Mouse (Mus musculus) brain, embryonic 18.5 days (tissue): ENCODE data around the gene Gm10272.
"Not testable (repeated sequence)": the region's sequence is repeated elsewhere in the genome, so short reads cannot be mapped to it uniquely, and the experiment has no call there.

Source experiments
- DNase-seq: peaks from one replicate; pipeline ENCODE4 v3.0.0-alpha.2; 2012; ENCODE audit warnings: low read depth, low spot score

Gene Gm10272

DNA sequence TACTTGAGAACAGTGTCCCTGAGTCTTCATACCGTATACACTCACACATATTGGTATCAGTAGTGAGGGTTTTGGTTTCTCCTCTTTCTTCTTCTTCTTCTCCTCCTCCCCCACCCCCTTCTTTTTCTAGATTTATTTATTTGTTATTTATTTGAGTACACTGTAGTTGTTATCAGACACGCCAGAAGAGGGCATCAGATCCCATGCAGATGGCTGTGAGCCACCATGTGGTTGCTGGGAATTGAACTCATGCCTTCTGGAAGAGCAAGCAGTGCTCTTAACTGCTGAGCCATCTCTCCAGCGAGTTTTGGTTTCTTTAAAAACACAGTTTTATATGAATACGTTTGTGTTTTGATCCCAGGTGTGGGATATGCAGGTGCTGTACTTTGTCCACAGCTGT lies 21.9 kb downstream of the Gm10272 start:
- no peak for DNase-seq

DNA sequence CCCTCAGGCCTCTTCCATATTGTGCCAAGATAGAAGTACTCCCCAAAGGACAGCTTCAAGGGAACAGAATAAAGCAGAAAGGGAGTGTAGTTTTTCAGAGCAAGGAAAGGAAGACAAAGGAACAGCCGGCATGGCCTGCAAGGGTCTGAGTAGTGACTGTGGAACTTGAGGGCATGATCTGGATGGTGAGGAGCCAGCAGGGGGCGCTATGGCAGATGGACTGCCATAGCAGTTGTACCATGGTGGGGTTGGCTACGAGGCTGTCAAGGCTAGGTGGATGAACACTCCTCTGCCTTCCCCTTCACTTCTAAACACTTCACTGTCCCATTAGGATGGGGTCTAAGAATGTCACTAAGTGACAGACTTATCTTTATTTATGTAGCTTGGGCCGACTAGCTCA lies 22.8 kb downstream of the Gm10272 start:
- DNase-seq: no peak

DNA sequence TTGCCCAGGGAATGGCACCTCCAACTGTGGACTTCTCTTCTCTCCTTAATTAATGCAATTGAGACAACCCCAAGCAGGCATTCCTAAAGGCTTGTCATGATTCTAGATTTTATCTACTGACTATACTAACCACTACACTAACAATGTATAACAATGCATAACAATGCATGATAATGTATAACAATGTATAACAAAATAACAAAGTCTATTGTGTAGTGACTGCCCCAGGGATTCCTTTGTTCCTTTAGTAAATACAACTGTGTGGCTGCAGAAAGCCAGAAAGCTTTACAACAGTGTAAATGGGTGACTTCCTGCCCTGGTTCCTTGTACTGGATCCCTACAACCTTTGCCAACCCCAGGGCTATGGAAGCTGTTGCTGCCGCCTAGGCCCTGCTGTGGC lies 29.5 kb downstream of the Gm10272 start:
- no peak for DNase-seq

DNA sequence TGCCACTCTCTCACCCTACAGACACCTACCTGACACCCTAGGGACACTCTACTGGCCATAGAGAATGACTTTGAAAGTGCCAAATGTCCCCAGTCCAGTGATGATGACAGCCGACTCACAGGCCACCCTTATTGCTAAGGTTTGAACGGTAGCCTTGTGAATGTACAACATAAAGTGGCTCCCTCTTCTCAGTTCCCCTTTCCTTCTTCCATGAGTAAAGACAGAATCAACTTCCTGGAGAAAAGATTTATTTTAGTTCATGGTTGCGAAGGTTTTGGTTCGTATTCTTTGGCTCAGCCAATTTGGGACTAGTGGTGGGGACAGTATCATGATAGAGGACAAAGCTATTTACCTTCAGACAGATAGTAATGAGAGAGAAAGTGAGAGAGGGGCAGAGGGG lies 32.5 kb downstream of the Gm10272 start:
- no peak for DNase-seq

DNA sequence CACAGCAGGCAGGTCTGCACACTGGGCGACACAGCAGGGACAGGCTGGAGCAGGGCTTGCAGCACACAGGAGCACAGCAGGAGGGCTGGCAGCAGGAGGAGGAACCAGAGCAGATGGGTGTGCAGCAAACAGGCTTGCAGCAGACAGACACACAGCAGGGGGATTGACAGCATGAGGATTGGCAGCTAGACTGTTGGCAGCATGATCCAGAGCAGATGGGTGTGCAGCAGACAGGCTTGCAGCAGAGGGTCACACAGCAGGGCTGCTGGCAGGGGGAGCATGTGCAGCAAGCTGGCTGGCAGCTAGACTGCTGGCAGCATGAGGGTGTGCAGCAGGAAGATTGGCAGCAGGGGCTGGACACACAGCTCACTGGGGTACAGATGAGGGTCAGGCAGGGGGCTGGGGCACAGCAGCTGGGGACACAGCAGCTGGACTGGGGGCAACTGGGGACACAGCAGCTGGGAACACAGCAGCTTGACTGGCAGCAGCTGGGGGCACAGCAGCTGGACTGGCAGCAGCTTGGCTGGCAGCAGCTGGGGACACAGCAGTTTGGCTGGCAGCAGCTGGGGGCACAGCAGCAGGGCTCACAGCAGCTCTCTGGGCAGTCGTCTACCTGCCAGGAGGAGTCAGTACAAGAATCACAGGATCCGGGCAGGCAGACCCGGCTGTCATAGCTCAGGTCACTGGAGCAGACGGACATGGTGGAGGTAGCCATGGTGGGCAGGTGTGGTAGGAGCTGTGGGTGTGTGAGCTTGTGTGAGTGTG lies 35.7 kb downstream of the Gm10272 start, which contains the start of gene Gm18596:
TSS of gene Gm18596 (minus strand) at position 715 of the 765 bp plus-strand sequence.
- not testable (repeated sequence) for DNase-seq

DNA sequence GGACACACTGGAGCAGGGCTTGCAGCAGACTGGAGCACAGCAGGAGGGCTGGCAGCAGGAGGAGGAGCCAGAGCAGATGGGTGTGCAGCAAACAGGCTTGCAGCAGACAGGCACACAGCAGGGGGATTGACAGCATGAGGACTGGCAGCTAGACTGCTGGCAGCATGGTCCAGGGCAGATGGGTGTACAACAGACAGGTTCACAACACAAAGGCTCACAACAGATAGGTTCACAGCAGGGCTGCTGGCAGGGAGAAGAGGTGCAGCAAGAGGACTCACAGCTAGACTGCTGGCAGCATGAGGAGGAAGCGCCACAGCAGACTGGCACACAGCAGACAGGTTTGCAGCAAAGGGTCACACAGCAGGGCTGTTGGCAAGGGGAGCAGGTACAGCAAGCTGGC lies 44.3 kb downstream of the Gm10272 start:
- DNase-seq: not testable (repeated sequence)

DNA sequence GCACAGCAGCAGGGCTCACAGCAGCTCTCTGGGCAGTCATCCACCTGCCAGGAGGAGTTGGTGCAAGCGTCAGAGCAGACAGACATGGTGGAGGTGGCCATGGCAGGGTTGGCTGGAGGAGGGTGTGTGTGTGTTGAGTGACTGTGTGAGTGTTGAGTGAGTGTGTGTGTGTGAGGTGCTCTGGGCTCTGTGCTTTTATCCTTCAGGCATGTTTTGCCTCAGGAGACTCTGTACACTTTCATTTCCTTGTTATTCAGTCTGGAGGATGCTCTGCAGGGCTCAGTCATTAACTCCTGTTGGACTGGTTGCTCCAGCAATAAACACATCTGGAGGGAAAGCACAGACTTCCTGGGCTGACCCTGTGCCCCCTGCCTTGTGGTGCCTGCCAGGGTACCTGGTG lies 44.8 kb downstream of the Gm10272 start, which contains the start of gene Gm9736:
TSS of gene Gm9736 (minus strand) at position 101 of the 400 bp plus-strand sequence.
- DNase-seq: not testable (repeated sequence)

DNA sequence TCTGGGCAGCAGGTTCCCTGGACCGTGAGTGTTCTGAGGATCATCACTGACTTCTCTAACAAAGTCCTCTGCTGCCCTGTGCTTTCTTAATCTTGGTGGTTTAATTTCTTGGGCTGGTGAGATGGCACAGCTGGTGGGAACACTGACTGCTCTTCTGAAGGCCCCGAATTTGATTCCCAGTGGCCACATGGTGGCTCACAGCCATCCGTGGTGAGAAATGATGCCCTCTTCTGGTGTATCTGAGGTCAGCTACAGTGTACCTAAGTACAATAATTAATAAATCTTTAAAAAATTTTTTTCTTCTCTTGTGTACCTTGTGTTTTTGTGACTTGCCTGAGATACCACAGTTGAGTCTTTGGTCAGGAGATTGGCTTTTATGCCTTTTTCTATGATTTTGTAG lies 45.9 kb downstream of the Gm10272 start:
- DNase-seq: not testable (repeated sequence)

DNA sequence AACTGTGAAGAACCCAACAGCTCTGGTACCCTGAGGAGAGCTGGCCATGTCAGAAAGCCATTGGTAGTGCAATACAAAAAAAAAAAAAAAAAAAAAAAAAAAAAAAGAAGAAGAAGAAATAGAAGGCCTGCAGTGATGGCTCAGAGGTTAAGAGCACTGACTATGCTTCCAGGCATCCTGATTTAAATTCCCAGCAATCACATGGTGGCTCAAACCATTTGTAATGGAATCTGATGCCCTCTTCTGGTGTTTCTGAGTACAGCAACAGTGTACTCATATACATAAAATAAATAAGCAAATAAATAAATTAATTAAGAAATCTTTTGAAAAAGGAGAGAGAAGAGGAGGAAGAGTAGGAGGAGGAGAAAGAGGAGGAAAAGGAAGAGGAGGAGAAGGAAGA lies 47.0 kb downstream of the Gm10272 start:
- no peak for DNase-seq
